Mouse (Mus musculus): ENCODE results near the gene Lage3. TPM values are rescaled to one million over a fixed set of nuclear protein-coding genes. Genes with fewer than 3 reads are reported as not detected.

The Lage3 gene
- polyA plus RNA-seq (2015; fragmentation: Nextera tagmentation; extraction: Ambion mirVana): 35.8 and 42.0 TPM in 2 replicates

DNA sequence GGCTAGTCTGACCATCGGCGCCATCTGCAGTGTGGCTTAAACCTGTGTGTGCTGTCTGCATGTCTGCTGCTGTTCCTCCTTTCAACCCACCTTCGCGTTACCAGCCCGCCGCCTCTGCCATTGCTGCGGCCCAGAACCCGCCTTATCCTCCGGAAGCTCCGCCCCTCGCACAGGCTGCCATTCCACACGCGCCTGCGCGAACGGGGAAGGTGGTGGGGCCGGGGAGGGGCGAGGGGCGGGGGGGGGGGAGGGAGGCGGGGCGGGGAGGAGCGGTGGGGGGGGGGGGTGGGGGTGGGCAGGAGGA is at the start of gene Lage3:
Gene Lage3 (minus strand): TSS at position 152 of the 304 bp plus-strand sequence.
- Histone ChIP-seq H3K4me3 (ENCODE audit: low read depth, low read length) (peak within 1 kb of the TSS; percentile 61), H3K9ac (ENCODE audit: low read depth, low read length) (peak within 1 kb of the TSS; percentile 59), H3K4me1 (ENCODE audit: control insufficient read depth, low read depth, low read length) (no peaks in the 10 kb centered on the region), H3K27ac (ENCODE audit: low read length) (no peak within 1 kb of the TSS), H3K36me3 (ENCODE audit: control insufficient read depth, insufficient read depth) (no peaks in the 10 kb centered on the region), H3K4me2 (ENCODE audit: low read depth, low read length) (peak within 1 kb of the TSS; percentile 66), H3K27me3 (ENCODE audit: control insufficient read depth, insufficient read depth, low read depth, low read length) (no peaks in the 10 kb centered on the region), H3K9me3 (replicated peaks; ENCODE audit: control insufficient read depth, low read length) (no peaks in the 10 kb centered on the region)
- ATAC-seq (ENCODE audit: low read depth): peak; percentile 81
- WGBS (ENCODE audit: insufficient replicate concordance): 13% methylated on average over 16 of the region's 22 CpGs

DNA sequence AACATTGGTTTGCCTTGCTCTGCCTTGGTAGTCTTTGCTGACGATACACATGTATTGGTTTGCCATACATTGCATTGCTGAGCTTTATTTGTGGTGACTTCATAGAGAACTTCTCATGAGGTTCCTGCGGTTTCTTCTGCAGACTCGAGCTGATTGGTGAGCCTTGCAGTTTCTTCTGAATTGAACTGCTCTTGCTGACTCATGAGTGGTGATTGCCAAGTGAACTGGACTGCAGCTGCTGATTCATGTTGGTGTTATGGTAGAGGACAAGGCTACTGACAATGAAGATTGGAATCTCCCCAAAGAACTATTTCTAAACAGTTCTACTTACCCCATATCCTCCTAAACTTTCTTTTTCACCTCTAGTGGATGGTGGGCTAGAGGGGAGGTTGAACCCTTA is 46.7 kb upstream of the Lage3 start:
- H3K4me1 ChIP-seq (ENCODE audit: control insufficient read depth, low read depth, low read length): no peaks in the 10 kb centered on the region
- H3K27ac ChIP-seq (ENCODE audit: low read length): no peak overlapping the region
- ATAC-seq (ENCODE audit: low read depth): no peak
- no peaks in the 10 kb centered on the region for H3K27me3 ChIP-seq (ENCODE audit: control insufficient read depth, insufficient read depth, low read depth, low read length)
- WGBS (ENCODE audit: insufficient replicate concordance): 60% methylated on average over 3 of the region's 3 CpGs
- no peak overlapping the region for H3K9ac ChIP-seq (ENCODE audit: low read depth, low read length)
- no peak overlapping the region for H3K4me2 ChIP-seq (ENCODE audit: low read depth, low read length)
- H3K36me3 ChIP-seq (ENCODE audit: control insufficient read depth, insufficient read depth): no peaks in the 10 kb centered on the region
- no peak overlapping the region for H3K4me3 ChIP-seq (ENCODE audit: low read depth, low read length)
- H3K9me3 ChIP-seq (replicated peaks; ENCODE audit: control insufficient read depth, low read length): no peaks in the 10 kb centered on the region

DNA sequence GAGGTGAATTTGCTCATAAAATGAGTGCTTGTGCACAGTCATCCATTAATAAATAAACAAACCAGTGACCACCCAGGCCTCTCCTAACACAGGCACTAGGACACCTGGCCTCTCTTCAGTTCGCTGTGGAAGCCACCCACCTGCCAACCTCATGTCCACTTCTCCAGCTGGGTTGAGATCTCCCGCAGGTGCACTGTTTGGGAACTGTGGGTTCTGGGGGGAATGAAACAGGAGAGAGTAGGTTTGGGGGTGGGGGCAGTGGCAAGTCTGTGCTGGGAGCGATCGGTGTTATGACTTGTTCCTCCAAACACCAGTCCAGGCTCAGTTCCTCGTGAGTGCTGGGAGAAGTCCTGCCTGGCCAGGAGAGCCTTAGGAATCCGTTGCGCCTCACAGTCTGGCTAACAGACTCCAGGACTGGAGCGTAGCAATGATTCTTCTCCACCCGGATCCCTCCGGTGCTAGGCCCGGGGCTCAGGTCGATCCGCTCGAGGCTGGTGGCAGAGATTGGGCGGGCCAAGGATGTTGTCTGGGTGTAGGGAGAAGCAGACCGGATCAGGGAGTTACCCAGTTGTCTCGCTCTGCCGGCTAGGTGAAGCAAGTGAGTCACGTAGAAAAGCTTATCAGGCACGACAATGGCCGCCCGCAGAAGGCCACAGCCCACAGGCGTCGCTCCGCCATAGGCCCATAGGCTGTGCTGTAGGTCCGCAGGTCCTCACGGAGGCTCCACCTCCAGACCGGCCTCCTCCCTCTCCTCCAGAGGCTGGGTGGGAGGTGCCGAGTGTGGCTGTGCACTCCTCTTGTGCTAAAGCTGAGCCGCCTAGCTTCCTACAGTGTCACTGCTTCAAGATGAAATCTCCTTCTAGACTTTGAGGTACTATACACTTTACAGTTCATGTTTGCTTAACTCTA is 39.4 kb upstream of the Lage3 start, which contains the start of the genes Fam3a and Ikbkg:
Gene Fam3a (minus strand): TSS at position 738 of the 909 bp plus-strand sequence.
Gene Ikbkg (plus strand): TSS at position 756 of the 909 bp plus-strand sequence.
- peak within 1 kb of the TSS; percentile 96 for H3K27ac ChIP-seq (ENCODE audit: low read length)
- peak within 1 kb of the TSS; percentile 80 for H3K9ac ChIP-seq (ENCODE audit: low read depth, low read length)
- ATAC-seq (ENCODE audit: low read depth): peak; percentile 100
- no peaks in the 10 kb centered on the region for H3K36me3 ChIP-seq (ENCODE audit: control insufficient read depth, insufficient read depth)
- peaks cover 12% of the 10 kb centered on the region for H3K4me1 ChIP-seq (ENCODE audit: control insufficient read depth, low read depth, low read length)
- H3K27me3 ChIP-seq (ENCODE audit: control insufficient read depth, insufficient read depth, low read depth, low read length): no peaks in the 10 kb centered on the region
- no peaks in the 10 kb centered on the region for H3K9me3 ChIP-seq (replicated peaks; ENCODE audit: control insufficient read depth, low read length)
- peak within 1 kb of the TSS; percentile 79 for H3K4me2 ChIP-seq (ENCODE audit: low read depth, low read length)
- H3K4me3 ChIP-seq (ENCODE audit: low read depth, low read length): peak within 1 kb of the TSS; percentile 70
- WGBS (ENCODE audit: insufficient replicate concordance): 20% methylated on average over 30 of the region's 30 CpGs

DNA sequence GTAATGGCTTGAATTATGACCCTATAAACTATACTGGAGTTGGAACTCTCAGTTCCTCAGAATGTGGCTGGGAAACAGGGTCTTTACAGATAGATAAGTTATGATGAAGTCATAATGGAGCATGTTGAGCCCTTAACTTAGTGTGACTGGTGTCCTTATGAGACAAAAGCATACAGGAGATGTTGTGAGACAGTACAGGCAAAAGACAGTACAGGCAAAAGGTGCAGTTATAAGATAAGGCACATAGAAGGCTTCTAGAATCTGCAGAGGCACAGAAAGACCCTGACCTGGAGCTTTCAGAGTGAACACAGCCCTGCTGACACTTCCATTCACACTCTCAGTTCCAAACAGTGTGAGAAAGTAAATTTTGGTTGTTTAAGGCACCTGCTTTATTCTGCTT is 34.7 kb upstream of the Lage3 start:
- Histone ChIP-seq H3K4me1 (ENCODE audit: control insufficient read depth, low read depth, low read length) (peaks cover 21% of the 10 kb centered on the region), H3K27ac (ENCODE audit: low read length) (peak overlapping the region; percentile 74), H3K4me3 (ENCODE audit: low read depth, low read length) (no peak overlapping the region), H3K9ac (ENCODE audit: low read depth, low read length) (no peak overlapping the region), H3K36me3 (ENCODE audit: control insufficient read depth, insufficient read depth) (no peaks in the 10 kb centered on the region), H3K27me3 (ENCODE audit: control insufficient read depth, insufficient read depth, low read depth, low read length) (no peaks in the 10 kb centered on the region), H3K4me2 (ENCODE audit: low read depth, low read length) (no peak overlapping the region; the same call in 1 of the 2 replicates), H3K9me3 (replicated peaks; ENCODE audit: control insufficient read depth, low read length) (no peaks in the 10 kb centered on the region)
- no peak for ATAC-seq (ENCODE audit: low read depth)

DNA sequence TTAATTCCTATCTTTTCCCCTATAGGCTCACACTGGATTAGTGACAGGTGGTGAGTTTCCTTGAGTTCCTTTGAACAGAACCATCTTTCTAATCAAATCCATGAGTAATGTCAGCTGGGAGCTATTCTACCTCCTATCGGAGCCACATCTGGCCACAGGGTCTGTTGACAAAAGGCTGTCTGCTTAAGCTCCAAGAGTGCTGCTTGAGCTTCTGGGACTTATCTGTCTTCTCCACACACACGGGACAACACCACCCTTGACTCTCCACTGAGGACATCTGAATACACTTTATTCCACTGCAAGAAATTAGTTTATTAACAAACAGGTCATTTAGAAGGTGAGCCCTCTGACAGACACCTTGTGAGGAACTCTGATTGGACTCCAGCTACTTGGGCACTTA is 31.0 kb upstream of the Lage3 start:
- Histone ChIP-seq H3K4me2 (ENCODE audit: low read depth, low read length) (peak overlapping the region; percentile 24), H3K9ac (ENCODE audit: low read depth, low read length) (no peak overlapping the region), H3K4me1 (ENCODE audit: control insufficient read depth, low read depth, low read length) (peaks cover 17% of the 10 kb centered on the region), H3K4me3 (ENCODE audit: low read depth, low read length) (no peak overlapping the region), H3K27ac (ENCODE audit: low read length) (0 out of 2 replicates have a peak overlapping the region, but pooled peaks have one; percentile 45), H3K36me3 (ENCODE audit: control insufficient read depth, insufficient read depth) (no peaks in the 10 kb centered on the region), H3K9me3 (replicated peaks; ENCODE audit: control insufficient read depth, low read length) (no peaks in the 10 kb centered on the region), H3K27me3 (ENCODE audit: control insufficient read depth, insufficient read depth, low read depth, low read length) (no peaks in the 10 kb centered on the region)
- peak; percentile 88 for ATAC-seq (ENCODE audit: low read depth)
- WGBS (ENCODE audit: insufficient replicate concordance): 43% methylated on average over 2 of the region's 2 CpGs

DNA sequence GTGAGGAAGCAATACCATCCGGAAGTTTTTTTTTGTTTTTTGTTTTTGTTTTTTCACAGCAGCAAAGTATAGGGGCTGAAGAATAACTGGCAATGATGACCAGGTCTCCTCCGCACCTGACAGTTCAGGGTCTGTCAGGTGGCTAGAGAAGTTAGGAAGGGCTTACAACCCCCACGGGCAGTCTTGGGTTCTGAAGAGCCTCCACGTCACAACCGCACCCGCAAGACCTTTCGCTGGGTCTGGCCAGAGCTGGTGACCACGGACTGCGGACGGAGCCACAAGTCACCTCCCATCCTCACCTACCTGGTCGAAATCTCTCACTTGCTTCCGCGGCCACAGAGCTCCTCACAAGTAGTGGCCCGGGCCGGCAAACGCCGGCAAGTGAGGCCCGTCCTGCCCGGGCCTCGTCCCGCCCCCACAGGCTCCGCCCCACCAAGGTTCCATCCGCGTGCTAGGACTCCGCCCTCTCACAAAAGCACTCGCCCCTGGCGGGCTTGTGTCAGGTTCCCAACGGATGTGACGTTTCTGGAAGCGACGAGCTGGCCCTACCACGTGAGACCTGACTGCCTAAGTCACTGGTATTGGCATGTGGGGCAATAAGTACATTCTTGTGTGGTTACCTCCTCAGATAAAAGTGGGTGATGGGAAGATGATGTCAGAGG is 19.6 kb upstream of the Lage3 start, which contains the start of the genes Ubl4a and Slc10a3:
Gene Ubl4a (minus strand): TSS at position 331 of the 662 bp plus-strand sequence.
Gene Slc10a3 (minus strand): TSS at position 462 of the 662 bp plus-strand sequence.
- WGBS (ENCODE audit: insufficient replicate concordance): 22% methylated on average over 31 of the region's 32 CpGs
- Histone ChIP-seq H3K27me3 (ENCODE audit: control insufficient read depth, insufficient read depth, low read depth, low read length) (no peaks in the 10 kb centered on the region), H3K4me1 (ENCODE audit: control insufficient read depth, low read depth, low read length) (peaks cover 12% of the 10 kb centered on the region), H3K4me3 (ENCODE audit: low read depth, low read length) (peak within 1 kb of the TSS; percentile 60), H3K9me3 (replicated peaks; ENCODE audit: control insufficient read depth, low read length) (no peaks in the 10 kb centered on the region), H3K4me2 (ENCODE audit: low read depth, low read length) (peak within 1 kb of the TSS; percentile 58), H3K36me3 (ENCODE audit: control insufficient read depth, insufficient read depth) (no peaks in the 10 kb centered on the region), H3K27ac (ENCODE audit: low read length) (peak within 1 kb of the TSS; percentile 2; the same call in 1 of the 2 replicates), H3K9ac (ENCODE audit: low read depth, low read length) (peak within 1 kb of the TSS; percentile 70)
- peak; percentile 91 for ATAC-seq (ENCODE audit: low read depth)

DNA sequence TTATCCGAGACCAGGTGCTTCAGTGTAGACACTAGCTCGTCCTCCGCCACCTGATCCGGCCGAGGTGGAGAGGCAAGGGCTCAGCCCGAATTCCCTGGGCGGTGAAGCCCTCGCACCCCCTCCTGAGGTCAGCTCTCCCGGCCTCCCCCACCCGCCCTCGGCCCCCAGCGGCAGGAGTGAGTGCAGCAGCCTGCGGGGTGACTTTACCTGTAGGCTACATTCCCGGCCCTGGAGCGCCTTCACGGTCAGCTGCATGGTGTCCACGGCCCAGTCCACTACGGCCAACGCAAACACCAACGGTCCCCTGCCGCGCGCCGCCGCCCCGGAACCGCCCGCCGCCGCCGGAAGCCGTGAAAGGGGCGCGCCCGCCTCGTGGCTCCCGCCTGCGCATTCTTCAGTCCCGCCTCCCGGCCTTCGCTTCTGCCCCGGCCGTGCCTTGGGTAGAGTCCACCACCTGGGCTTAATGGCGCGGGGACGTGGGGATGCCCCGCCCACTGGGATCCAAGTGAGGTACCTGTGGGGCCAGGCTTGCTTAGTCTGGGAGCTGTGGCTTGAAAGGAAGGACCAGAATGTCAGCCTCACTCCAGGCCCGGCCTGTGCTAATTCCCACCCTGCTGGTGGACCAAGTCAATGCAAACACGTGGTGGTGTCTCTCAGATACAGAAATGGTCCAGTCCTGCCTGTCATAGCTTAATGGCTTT is 14.9 kb upstream of the Lage3 start:
- Histone ChIP-seq H3K36me3 (ENCODE audit: control insufficient read depth, insufficient read depth) (no peaks in the 10 kb centered on the region; the same call in 1 of the 2 replicates), H3K4me2 (ENCODE audit: low read depth, low read length) (peak overlapping the region; percentile 72), H3K27ac (ENCODE audit: low read length) (peak overlapping the region; percentile 80), H3K27me3 (ENCODE audit: control insufficient read depth, insufficient read depth, low read depth, low read length) (no peaks in the 10 kb centered on the region), H3K4me3 (ENCODE audit: low read depth, low read length) (peak overlapping the region; percentile 77), H3K4me1 (ENCODE audit: control insufficient read depth, low read depth, low read length) (peaks cover 21% of the 10 kb centered on the region), H3K9ac (ENCODE audit: low read depth, low read length) (peak overlapping the region; percentile 87), H3K9me3 (replicated peaks; ENCODE audit: control insufficient read depth, low read length) (no peaks in the 10 kb centered on the region)
- WGBS (ENCODE audit: insufficient replicate concordance): 20% methylated on average over 47 of the region's 49 CpGs
- peak; percentile 79 for ATAC-seq (ENCODE audit: low read depth)

DNA sequence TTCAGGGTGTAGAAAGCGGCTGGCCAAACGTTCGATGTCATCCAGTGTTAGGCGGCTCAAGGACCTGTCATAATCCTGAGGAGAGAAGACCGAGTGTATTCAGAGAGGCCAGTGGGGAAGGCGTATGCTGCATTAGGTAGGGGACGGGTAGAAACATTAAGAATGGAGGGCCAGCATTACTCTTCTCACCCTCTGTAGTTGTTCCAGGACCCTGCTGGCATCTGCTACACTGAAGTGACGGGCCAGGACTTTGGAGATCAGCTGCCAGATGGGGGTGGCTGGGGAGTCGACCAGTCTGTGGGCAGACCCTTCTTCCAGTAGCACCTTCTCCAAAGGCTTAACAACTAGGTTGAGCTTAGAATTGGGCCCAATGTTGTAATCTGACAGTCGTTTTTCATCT is 14.1 kb upstream of the Lage3 start:
- H3K9me3 ChIP-seq (replicated peaks; ENCODE audit: control insufficient read depth, low read length): no peaks in the 10 kb centered on the region
- no peaks in the 10 kb centered on the region for H3K27me3 ChIP-seq (ENCODE audit: control insufficient read depth, insufficient read depth, low read depth, low read length)
- H3K4me2 ChIP-seq (ENCODE audit: low read depth, low read length): peak overlapping the region; percentile 72
- peaks cover 18% of the 10 kb centered on the region for H3K4me1 ChIP-seq (ENCODE audit: control insufficient read depth, low read depth, low read length)
- no peak overlapping the region; the same call in 1 of the 2 replicates for H3K27ac ChIP-seq (ENCODE audit: low read length)
- H3K36me3 ChIP-seq (ENCODE audit: control insufficient read depth, insufficient read depth): no peaks in the 10 kb centered on the region; the same call in 1 of the 2 replicates
- no peak for ATAC-seq (ENCODE audit: low read depth)
- 49% methylated on average over 10 of the region's 10 CpGs for WGBS (ENCODE audit: insufficient replicate concordance)
- H3K9ac ChIP-seq (ENCODE audit: low read depth, low read length): peak overlapping the region; percentile 87
- H3K4me3 ChIP-seq (ENCODE audit: low read depth, low read length): peak overlapping the region; percentile 77
